Mouse (Mus musculus): ENCODE measurements around the gene Hist1h2ad. TPM values are rescaled to one million over a fixed set of nuclear protein-coding genes. Genes with fewer than 3 reads are reported as not detected.
"Not testable (repeated sequence)": the region's sequence is repeated elsewhere in the genome, so short reads cannot be mapped to it uniquely, and the experiment has no call there.

Gene Hist1h2ad
- polyA plus RNA-seq, 1 experiment from 2014 or later = 1.3 TPM

GRCm38 (mm10) chr13:23610393-23610792 lies 36.2 kb downstream of the Hist1h2ad start:
- 68% methylated on average over 2 of the region's 2 CpGs for WGBS
- no peak for DNase-seq (ENCODE audit: low spot score)
- no peak overlapping the region for H3K4me3 ChIP-seq
- no peaks in the 10 kb centered on the region for H3K36me3 ChIP-seq
- no peaks in the 10 kb centered on the region for H3K9me3 ChIP-seq (replicated peaks)
- no peak overlapping the region for H3K27ac ChIP-seq
- H3K4me1 ChIP-seq = no peaks in the 10 kb centered on the region
- H3K27me3 ChIP-seq (ENCODE audit: low read depth, poor library complexity, severe bottlenecking) = no peaks in the 10 kb centered on the region

GRCm38 (mm10) chr13:23611638-23612037 lies 37.5 kb downstream of the Hist1h2ad start:
- Histone ChIP-seq H3K27me3 (ENCODE audit: low read depth, poor library complexity, severe bottlenecking) (no peaks in the 10 kb centered on the region), H3K4me1 (no peaks in the 10 kb centered on the region), H3K36me3 (no peaks in the 10 kb centered on the region), H3K27ac (no peak overlapping the region), H3K4me3 (no peak overlapping the region), H3K9me3 (replicated peaks) (no peaks in the 10 kb centered on the region)
- WGBS = 90% methylated on average over 3 of the region's 3 CpGs
- DNase-seq (ENCODE audit: low spot score) = no peak

- H3K4me3 ChIP-seq = peak overlapping the region; percentile 57
- H3K27ac ChIP-seq = peak overlapping the region; percentile 91
- WGBS = 61% methylated on average over 12 of the region's 12 CpGs
- no peak for DNase-seq (ENCODE audit: low spot score)
- H3K36me3 ChIP-seq = no peaks in the 10 kb centered on the region
- H3K4me1 ChIP-seq = peaks cover 18% of the 10 kb centered on the region
- no peaks in the 10 kb centered on the region for H3K27me3 ChIP-seq (ENCODE audit: low read depth, poor library complexity, severe bottlenecking)
- H3K9me3 ChIP-seq (replicated peaks) = no peaks in the 10 kb centered on the region
These were observed 46.0 kb downstream of the Hist1h2ad start for GRCm38 (mm10) chr13:23620056-23620732.

GRCm38 (mm10) chr13:23620733-23621531 lies 46.8 kb downstream of the Hist1h2ad start, which contains the start of gene Hist1h2be:
Hist1h2be (minus strand) TSS chr13:23621124.
- peak within 1 kb of the TSS; percentile 91 for H3K27ac ChIP-seq
- no peaks in the 10 kb centered on the region for H3K27me3 ChIP-seq (ENCODE audit: low read depth, poor library complexity, severe bottlenecking)
- no peaks in the 10 kb centered on the region for H3K9me3 ChIP-seq (replicated peaks)
- peak; percentile 68 for DNase-seq (ENCODE audit: low spot score)
- H3K36me3 ChIP-seq = no peaks in the 10 kb centered on the region
- H3K4me1 ChIP-seq = peaks cover 18% of the 10 kb centered on the region
- 1% methylated on average over 27 of the region's 27 CpGs for WGBS
- H3K4me3 ChIP-seq = peak within 1 kb of the TSS; percentile 57

GRCm38 (mm10) chr13:23621532-23622174 lies 47.5 kb downstream of the Hist1h2ad start:
- DNase-seq (ENCODE audit: low spot score) = peak; percentile 76
- Histone ChIP-seq H3K27ac (peak overlapping the region; percentile 91), H3K36me3 (no peaks in the 10 kb centered on the region), H3K4me3 (peak overlapping the region; percentile 57), H3K4me1 (peaks cover 18% of the 10 kb centered on the region), H3K9me3 (replicated peaks) (no peaks in the 10 kb centered on the region), H3K27me3 (ENCODE audit: low read depth, poor library complexity, severe bottlenecking) (no peaks in the 10 kb centered on the region)
- WGBS = under 1% methylated on average over 18 of the region's 18 CpGs

- under 1% methylated on average over 53 of the region's 53 CpGs for WGBS
- not testable (repeated sequence) for H3K27me3 ChIP-seq (ENCODE audit: low read depth, poor library complexity, severe bottlenecking); H3K9me3 ChIP-seq (replicated peaks); H3K36me3 ChIP-seq
- Histone ChIP-seq H3K27ac (peak within 1 kb of the TSS; percentile 91), H3K4me1 (peaks cover 18% of the 10 kb centered on the region), H3K4me3 (peak within 1 kb of the TSS; percentile 57)
- DNase-seq (ENCODE audit: low spot score) = peak; percentile 93
These were observed 48.0 kb downstream of the Hist1h2ad start, which contains the start of gene Hist1h1e for GRCm38 (mm10) chr13:23622175-23622671. Hist1h1e (minus strand) TSS chr13:23622558.

- H3K4me3 ChIP-seq = peak overlapping the region; percentile 57
- peak overlapping the region; percentile 91 for H3K27ac ChIP-seq
- peaks cover 18% of the 10 kb centered on the region for H3K4me1 ChIP-seq
- H3K36me3 ChIP-seq = no peaks in the 10 kb centered on the region
- 34% methylated on average over 7 of the region's 7 CpGs for WGBS
- no peaks in the 10 kb centered on the region for H3K27me3 ChIP-seq (ENCODE audit: low read depth, poor library complexity, severe bottlenecking)
- H3K9me3 ChIP-seq (replicated peaks) = no peaks in the 10 kb centered on the region
- DNase-seq (ENCODE audit: low spot score) = no peak
These were observed 48.8 kb downstream of the Hist1h2ad start for GRCm38 (mm10) chr13:23622861-23623450.

Small RNA genes within 50 kb of the gene (microRNA-seq; reads per million reads assigned to microRNA genes)
- gene Gm44297 (not detected), gene Gm44359 (not detected), gene Gm44394 (not detected)

Other genes with a start within 250 kb of the Hist1h2ad start
- gene Zfp322a, start 205.2 kb upstream of the Hist1h2ad start, polyA plus RNA-seq (2016; fragmentation: Nextera tagmentation; extraction: Ambion mirVana) = 55.7 and 69.0 TPM in 2 replicates
- 16.9 and 17.1 TPM in 2 replicates for gene Abt1, start 150.5 kb upstream of the Hist1h2ad start, polyA plus RNA-seq (2016; fragmentation: Nextera tagmentation; extraction: Ambion mirVana)
- 0.08 and 0.10 TPM in 2 replicates for gene Btn1a1, start 108.5 kb upstream of the Hist1h2ad start, polyA plus RNA-seq (2016; fragmentation: Nextera tagmentation; extraction: Ambion mirVana)
- gene Btn2a2, start 85.5 kb upstream of the Hist1h2ad start, polyA plus RNA-seq (2016; fragmentation: Nextera tagmentation; extraction: Ambion mirVana) = 0.99 and 1.9 TPM in 2 replicates
- gene Hist1h4h, start 43.3 kb upstream of the Hist1h2ad start, polyA plus RNA-seq (2016; fragmentation: Nextera tagmentation; extraction: Ambion mirVana) = 2.4 and 4.5 TPM in 2 replicates
- gene Hist1h2af, start 40.5 kb upstream of the Hist1h2ad start, polyA plus RNA-seq (2016; fragmentation: Nextera tagmentation; extraction: Ambion mirVana) = 8.0 and 11.7 TPM in 2 replicates
- 4.7 and 5.3 TPM in 2 replicates for gene Hist1h3g, start 39.0 kb upstream of the Hist1h2ad start, polyA plus RNA-seq (2016; fragmentation: Nextera tagmentation; extraction: Ambion mirVana)
- 0.56 and 0.69 TPM in 2 replicates for gene Hist1h2bh, start 31.0 kb upstream of the Hist1h2ad start, polyA plus RNA-seq (2016; fragmentation: Nextera tagmentation; extraction: Ambion mirVana)
- gene Hist1h3f, start 30.3 kb upstream of the Hist1h2ad start, polyA plus RNA-seq (2016; fragmentation: Nextera tagmentation; extraction: Ambion mirVana) = 1.3 and 1.4 TPM in 2 replicates
- gene Hist1h4f, start 22.7 kb upstream of the Hist1h2ad start, polyA plus RNA-seq (2016; fragmentation: Nextera tagmentation; extraction: Ambion mirVana) = 0.73 and 1.3 TPM in 2 replicates
- gene Hist1h1d, start 21.1 kb upstream of the Hist1h2ad start, polyA plus RNA-seq (2016; fragmentation: Nextera tagmentation; extraction: Ambion mirVana) = 0.59 and 0.67 TPM in 2 replicates
- 5.6 and 7.8 TPM in 2 replicates for gene Hist1h3e, start 12.0 kb upstream of the Hist1h2ad start, polyA plus RNA-seq (2016; fragmentation: Nextera tagmentation; extraction: Ambion mirVana)
- gene Hist1h2ae, start 3.2 kb upstream of the Hist1h2ad start, polyA plus RNA-seq (2016; fragmentation: Nextera tagmentation; extraction: Ambion mirVana) = 109 and 113 TPM in 2 replicates
- gene Hist1h2bg, start 3.0 kb upstream of the Hist1h2ad start, polyA plus RNA-seq (2016; fragmentation: Nextera tagmentation; extraction: Ambion mirVana) = 7.3 and 8.1 TPM in 2 replicates
- gene Hist1h2bf, start 185 bp upstream of the Hist1h2ad start, polyA plus RNA-seq (2016; fragmentation: Nextera tagmentation; extraction: Ambion mirVana) = 2.4 and 3.5 TPM in 2 replicates
- gene Hist1h3d, start 1.4 kb downstream of the Hist1h2ad start, polyA plus RNA-seq (2016; fragmentation: Nextera tagmentation; extraction: Ambion mirVana) = 7.7 and 9.6 TPM in 2 replicates
- gene Hist1h4d, start 7.2 kb downstream of the Hist1h2ad start, polyA plus RNA-seq (2016; fragmentation: Nextera tagmentation; extraction: Ambion mirVana) = 109 and 120 TPM in 2 replicates
- 2.3 and 4.2 TPM in 2 replicates for gene Hist1h2be, start 46.7 kb downstream of the Hist1h2ad start, polyA plus RNA-seq (2016; fragmentation: Nextera tagmentation; extraction: Ambion mirVana)
- 19.6 and 20.6 TPM in 2 replicates for gene Hist1h1e, start 48.2 kb downstream of the Hist1h2ad start, polyA plus RNA-seq (2016; fragmentation: Nextera tagmentation; extraction: Ambion mirVana)
- 0.60 and 0.98 TPM in 2 replicates for gene Hist1h2ac, start 109.6 kb downstream of the Hist1h2ad start, polyA plus RNA-seq (2016; fragmentation: Nextera tagmentation; extraction: Ambion mirVana)
- 16.9 and 17.0 TPM in 2 replicates for gene Hist1h2bc, start 109.8 kb downstream of the Hist1h2ad start, polyA plus RNA-seq (2016; fragmentation: Nextera tagmentation; extraction: Ambion mirVana)
- 0.26 TPM in 1 of 2 replicates, not detected in the other for gene Hist1h1t, start 121.4 kb downstream of the Hist1h2ad start, polyA plus RNA-seq (2016; fragmentation: Nextera tagmentation; extraction: Ambion mirVana)
- 6.4 and 6.5 TPM in 2 replicates for gene Hist1h4c, start 124.1 kb downstream of the Hist1h2ad start, polyA plus RNA-seq (2016; fragmentation: Nextera tagmentation; extraction: Ambion mirVana)
- gene Hfe, start 136.5 kb downstream of the Hist1h2ad start, polyA plus RNA-seq (2016; fragmentation: Nextera tagmentation; extraction: Ambion mirVana) = 1.6 and 2.0 TPM in 2 replicates
- gene Hist1h1c, start 164.4 kb downstream of the Hist1h2ad start, polyA plus RNA-seq (2016; fragmentation: Nextera tagmentation; extraction: Ambion mirVana) = 8.6 and 11.8 TPM in 2 replicates
- gene Hist1h3c, start 171.2 kb downstream of the Hist1h2ad start, polyA plus RNA-seq (2016; fragmentation: Nextera tagmentation; extraction: Ambion mirVana) = 9.6 TPM in 2 replicates
- 3.5 and 3.7 TPM in 2 replicates for gene Hist1h2bb, start 172.4 kb downstream of the Hist1h2ad start, polyA plus RNA-seq (2016; fragmentation: Nextera tagmentation; extraction: Ambion mirVana)
- 55.9 and 60.6 TPM in 2 replicates for gene Hist1h2ab, start 176.7 kb downstream of the Hist1h2ad start, polyA plus RNA-seq (2016; fragmentation: Nextera tagmentation; extraction: Ambion mirVana)
- gene Hist1h3b, start 177.9 kb downstream of the Hist1h2ad start, polyA plus RNA-seq (2016; fragmentation: Nextera tagmentation; extraction: Ambion mirVana) = 6.3 and 9.7 TPM in 2 replicates
- gene Hist1h4b, start 182.6 kb downstream of the Hist1h2ad start, polyA plus RNA-seq (2016; fragmentation: Nextera tagmentation; extraction: Ambion mirVana) = 4.4 and 5.9 TPM in 2 replicates
- 0.51 and 0.62 TPM in 2 replicates for gene Hist1h4a, start 186.8 kb downstream of the Hist1h2ad start, polyA plus RNA-seq (2016; fragmentation: Nextera tagmentation; extraction: Ambion mirVana)
- 3.0 and 5.3 TPM in 2 replicates for gene Hist1h3a, start 188.0 kb downstream of the Hist1h2ad start, polyA plus RNA-seq (2016; fragmentation: Nextera tagmentation; extraction: Ambion mirVana)
- gene Hist1h1a, start 189.3 kb downstream of the Hist1h2ad start, polyA plus RNA-seq (2016; fragmentation: Nextera tagmentation; extraction: Ambion mirVana) = 2.1 and 4.0 TPM in 2 replicates
- gene Trim38, start 195.5 kb downstream of the Hist1h2ad start, polyA plus RNA-seq (2016; fragmentation: Nextera tagmentation; extraction: Ambion mirVana) = not detected in 2 replicates
- gene Slc17a2, start 232.6 kb downstream of the Hist1h2ad start, polyA plus RNA-seq (2016; fragmentation: Nextera tagmentation; extraction: Ambion mirVana) = 0.04 TPM in 1 of 2 replicates, not detected in the other

Measured in limb, embryonic 10.5 days (tissue).